Mouse (Mus musculus) cerebellum, postnatal 14 days (tissue): ENCODE measurements around the gene Bdkrb2.

ENCODE experiments used
- DNase-seq, 2 experiments: peaks; one replicate each; pipeline ENCODE4 v3.0.0; 2021; ENCODE audit warnings: mixed read lengths in 2 of 2

Bdkrb2 gene

GRCm38 (mm10) chr12:105562936-105563680 is at the start of gene Bdkrb2:
Gene Bdkrb2 (plus strand): TSS chr12:105563226.
- peak in 1 of 2 experiments; percentile 41 for DNase-seq

GRCm38 (mm10) chr12:105514111-105514510 is 48.9 kb upstream of the Bdkrb2 start:
- DNase-seq: no peak

GRCm38 (mm10) chr12:105517026-105517675 is 45.9 kb upstream of the Bdkrb2 start:
- DNase-seq: no peak

DNA sequence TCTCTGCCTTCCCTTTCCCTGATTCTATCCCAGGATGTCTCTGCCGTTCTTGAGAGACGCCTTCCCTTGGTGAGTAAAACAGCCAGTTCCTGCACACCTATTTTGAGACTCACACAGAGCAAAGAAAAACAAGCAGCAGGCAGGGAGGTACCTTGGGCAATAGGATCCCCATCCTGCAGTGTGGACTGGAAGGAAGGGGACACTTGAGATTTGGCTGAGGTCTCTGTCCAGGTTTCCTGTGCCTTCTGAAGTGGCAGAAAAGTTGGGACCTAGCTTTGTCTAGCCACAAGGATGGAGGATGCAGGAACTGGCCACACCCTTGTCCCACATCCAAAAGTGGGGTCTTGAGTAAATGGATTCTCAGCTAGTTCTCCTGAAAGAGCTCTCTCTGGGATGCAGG is 43.2 kb upstream of the Bdkrb2 start:
- no peak for DNase-seq

GRCm38 (mm10) chr12:105521170-105521762 is 41.8 kb upstream of the Bdkrb2 start:
- DNase-seq: no peak

DNA sequence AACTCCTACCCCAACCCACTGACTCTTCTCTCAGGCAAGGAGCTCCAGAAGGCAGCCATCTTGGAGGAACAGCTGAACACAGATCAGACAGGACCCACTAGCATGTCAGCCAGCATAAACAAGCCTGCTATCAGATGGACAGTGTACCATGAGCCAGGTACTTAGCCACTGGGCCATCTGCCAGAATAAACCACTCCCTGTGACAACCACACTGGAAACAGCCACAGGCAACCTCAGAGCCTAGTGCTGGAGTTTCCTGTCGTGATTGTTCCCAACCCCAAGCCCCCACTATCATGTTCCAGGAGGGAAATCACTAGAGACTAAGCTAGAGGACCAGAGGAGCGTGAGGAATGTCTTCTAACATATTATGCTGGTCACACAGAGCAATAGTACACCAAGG is 39.3 kb upstream of the Bdkrb2 start:
- DNase-seq: peak; percentile 35 to 41

GRCm38 (mm10) chr12:105526186-105526585 is 36.8 kb upstream of the Bdkrb2 start:
- no peak for DNase-seq

GRCm38 (mm10) chr12:105526829-105527228 is 36.2 kb upstream of the Bdkrb2 start:
- peak in 1 of 2 experiments; percentile 21 for DNase-seq

GRCm38 (mm10) chr12:105529545-105529944 is 33.5 kb upstream of the Bdkrb2 start:
- DNase-seq: peak; percentile 74

GRCm38 (mm10) chr12:105531724-105532371 is 31.2 kb upstream of the Bdkrb2 start:
- DNase-seq: no peak

DNA sequence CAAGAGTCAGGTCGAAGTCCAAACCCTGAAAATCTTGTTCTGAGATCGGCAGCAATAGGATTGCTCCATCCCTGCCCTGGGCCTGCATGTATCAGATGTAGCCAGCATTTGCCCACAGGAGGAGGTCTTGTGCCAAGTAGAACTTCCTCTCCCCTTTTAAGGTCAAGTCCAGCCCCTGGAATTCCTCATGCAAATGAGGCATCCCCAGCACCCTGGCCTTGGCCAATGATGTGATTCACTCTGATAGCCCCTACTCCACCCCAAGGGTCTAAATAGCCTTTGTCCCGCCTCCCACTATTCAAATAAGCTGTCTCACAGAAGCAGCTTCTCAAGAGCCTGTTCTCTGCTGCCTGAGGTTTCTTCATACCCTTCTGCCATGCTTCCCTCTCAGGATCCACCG is 28.2 kb upstream of the Bdkrb2 start:
- no peak for DNase-seq

DNA sequence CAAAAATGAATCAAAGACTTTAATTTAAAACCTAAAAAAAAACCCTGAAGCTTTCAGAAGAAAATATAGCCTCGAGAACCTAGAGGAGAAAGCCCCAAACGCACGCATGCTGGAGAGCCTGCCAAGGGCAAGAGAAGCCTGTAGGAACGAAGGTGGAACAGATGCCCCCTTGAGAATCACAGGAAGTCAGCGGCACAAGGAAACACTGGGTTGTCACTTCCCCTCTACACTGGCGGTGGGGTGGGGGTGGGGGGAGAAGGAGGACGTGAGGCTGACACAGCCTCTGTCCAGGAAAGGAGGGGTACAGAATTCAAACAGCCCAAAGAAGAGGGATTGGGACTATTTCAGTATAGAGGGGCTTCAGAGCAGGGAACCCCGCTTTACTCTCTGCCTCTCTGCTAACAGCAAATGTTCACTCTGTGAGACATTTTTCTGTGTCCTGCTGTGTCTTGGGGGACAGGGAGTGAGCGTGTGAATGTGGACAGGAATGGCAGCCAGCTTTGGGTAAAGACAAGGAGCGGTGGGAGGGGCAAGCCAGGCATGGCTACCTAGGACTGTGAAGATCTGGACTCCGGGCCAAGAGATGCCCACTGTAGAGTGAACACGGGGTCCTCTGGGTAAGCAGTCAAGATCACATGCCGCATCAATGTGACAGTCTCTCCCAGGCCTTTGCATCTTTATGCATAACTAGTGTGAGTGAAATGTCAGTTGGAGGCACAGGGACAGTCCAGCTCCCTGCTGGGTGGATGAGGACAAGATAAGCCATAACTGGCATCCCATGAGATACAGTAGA is 26.9 kb upstream of the Bdkrb2 start:
- peak in 1 of 2 experiments; percentile 47 for DNase-seq

DNA sequence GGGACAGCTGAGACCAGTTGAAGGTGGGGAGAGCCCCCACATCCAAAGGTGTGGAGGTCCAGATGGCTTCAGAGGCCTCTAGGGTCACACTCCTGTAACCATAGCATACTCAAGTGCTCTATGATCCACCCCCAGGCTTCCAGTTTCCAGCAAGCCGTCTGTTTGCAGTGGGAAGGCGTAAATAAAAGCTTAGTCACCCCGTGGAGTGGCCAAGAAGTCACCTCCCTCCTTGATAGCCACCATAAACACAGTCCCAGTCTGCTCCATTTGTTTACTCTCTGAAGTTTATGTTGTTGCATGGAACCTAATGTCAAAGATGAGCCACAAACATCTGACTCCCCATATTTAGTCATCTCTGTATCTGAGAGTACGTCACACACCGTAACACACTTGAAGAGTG is 25.9 kb upstream of the Bdkrb2 start:
- no peak for DNase-seq

GRCm38 (mm10) chr12:105539649-105540048 is 23.4 kb upstream of the Bdkrb2 start:
- DNase-seq: no peak

GRCm38 (mm10) chr12:105541590-105542402 is 21.2 kb upstream of the Bdkrb2 start:
- DNase-seq: no peak

GRCm38 (mm10) chr12:105542513-105542912 is 20.5 kb upstream of the Bdkrb2 start:
- DNase-seq: no peak

DNA sequence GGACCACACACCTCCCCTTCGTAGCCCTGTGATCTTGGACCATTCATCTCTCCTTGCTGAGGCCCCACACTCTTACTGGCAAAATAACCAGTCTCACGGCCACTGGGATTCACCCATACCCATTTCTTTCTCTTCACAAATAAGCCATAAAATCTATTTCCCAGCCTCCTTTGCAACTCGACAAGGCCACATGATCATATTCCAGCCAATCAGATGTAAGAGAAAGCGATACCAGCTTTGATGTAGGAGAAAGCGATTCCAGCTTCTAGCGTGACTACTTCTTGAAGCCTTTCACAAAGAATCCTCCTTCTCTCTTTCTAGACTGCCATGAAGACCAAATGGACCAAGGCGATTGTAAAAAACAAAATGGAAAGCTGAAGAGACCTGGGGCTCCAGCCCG is 19.9 kb upstream of the Bdkrb2 start:
- DNase-seq: no peak

GRCm38 (mm10) chr12:105543751-105544150 is 19.3 kb upstream of the Bdkrb2 start:
- DNase-seq: no peak

DNA sequence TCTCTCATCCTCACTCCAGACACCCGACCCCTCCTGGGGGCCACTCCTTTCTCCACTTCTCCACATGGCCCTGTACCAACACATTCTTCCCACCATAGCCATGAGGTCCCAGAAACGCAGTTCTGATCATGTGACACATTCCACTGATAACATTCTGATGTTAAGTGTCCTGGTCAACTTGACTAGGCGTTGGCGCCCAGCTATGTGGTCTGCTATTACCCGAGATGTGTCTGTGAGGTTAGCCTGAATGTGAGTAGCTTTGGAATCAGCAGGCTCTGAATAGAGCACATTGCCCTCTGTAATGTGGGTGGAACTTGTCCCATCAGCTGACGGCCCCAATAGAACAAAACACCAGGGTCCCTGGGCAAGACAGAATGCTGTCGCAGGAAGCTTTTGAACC is 18.2 kb upstream of the Bdkrb2 start:
- no peak for DNase-seq

DNA sequence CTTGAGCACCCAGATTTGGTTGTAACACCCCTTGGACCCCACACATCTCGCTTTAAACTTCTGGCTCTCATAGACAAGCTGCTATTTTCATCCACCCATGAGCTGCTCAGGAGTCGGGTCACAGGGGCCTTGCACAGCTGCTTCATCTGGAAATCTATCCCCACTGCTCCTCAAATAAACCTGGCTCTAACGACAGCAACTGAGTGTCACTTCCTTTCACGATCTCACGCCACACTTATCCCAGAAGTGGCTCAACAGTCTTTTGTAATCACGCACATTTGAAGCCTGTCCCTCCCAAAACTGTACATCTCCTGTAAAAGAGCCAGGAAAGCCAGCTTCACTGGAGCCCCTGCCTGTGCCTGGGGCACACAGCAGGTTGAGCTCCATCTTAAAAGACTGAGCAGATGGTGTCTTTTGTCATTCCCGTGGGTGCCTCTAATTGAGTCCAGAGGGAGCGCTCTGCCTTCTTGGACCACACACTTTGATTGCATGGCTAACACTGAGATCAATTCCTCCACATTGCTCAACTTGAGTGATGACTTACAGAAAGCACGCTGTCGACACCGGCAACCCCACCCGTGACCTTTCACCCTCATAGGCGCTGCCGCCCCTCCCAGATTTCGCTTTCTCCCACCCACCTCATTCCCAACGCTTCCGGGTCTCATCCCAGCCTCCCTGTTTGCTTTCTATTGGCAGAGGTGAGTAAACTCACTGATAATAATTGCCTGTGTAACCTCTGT is 17.2 kb upstream of the Bdkrb2 start:
- DNase-seq: no peak

- DNase-seq: no peak
Observed at GRCm38 (mm10) chr12:105546538-105546937, 16.5 kb upstream of the Bdkrb2 start.
